Mouse (Mus musculus): ENCODE data around the gene Rpl26. TPM values are rescaled to one million over a fixed set of nuclear protein-coding genes. Genes with fewer than 3 reads are reported as not detected.

Rpl26 gene
- polyA plus RNA-seq (2012; rRNA removed) = 2,315 and 2,419 TPM in 2 replicates

GRCm38 (mm10) chr11:68901351-68902046, at the start of gene Rpl26:
Gene Rpl26, plus strand, starts transcription at chr11:68901583.

GRCm38 (mm10) chr11:68871748-68872147, 29.6 kb upstream of the Rpl26 start, which contains the start of gene Ndel1:
Gene Ndel1, minus strand, starts transcription at chr11:68871858.

GRCm38 (mm10) chr11:68888253-68888652, 13.1 kb upstream of the Rpl26 start, which contains the start of gene Rnf222:
Gene Rnf222, plus strand, starts transcription at chr11:68888553.

GRCm38 (mm10) chr11:68926981-68927380, 25.6 kb downstream of the Rpl26 start, which contains the start of gene Odf4:
Gene Odf4, minus strand, starts transcription at chr11:68927081.

Other genes with a start within 250 kb of the Rpl26 start
- gene Myh10, start 210.0 kb upstream of the Rpl26 start, polyA plus RNA-seq (2012; rRNA removed) = 141 and 149 TPM in 2 replicates
- 82.7 and 83.6 TPM in 2 replicates for gene Ndel1, start 29.7 kb upstream of the Rpl26 start, polyA plus RNA-seq (2012; rRNA removed)
- gene Rnf222, start 13.0 kb upstream of the Rpl26 start, polyA plus RNA-seq (2012; rRNA removed) = 0.05 and 0.34 TPM in 2 replicates
- gene Odf4, start 25.5 kb downstream of the Rpl26 start, polyA plus RNA-seq (2012; rRNA removed) = 3.6 and 4.3 TPM in 2 replicates
- gene Arhgef15, start 55.9 kb downstream of the Rpl26 start, polyA plus RNA-seq (2012; rRNA removed) = 32.4 and 33.6 TPM in 2 replicates
- 2.6 and 2.7 TPM in 2 replicates for gene Slc25a35, start 66.5 kb downstream of the Rpl26 start, polyA plus RNA-seq (2012; rRNA removed)
- 26.9 and 31.1 TPM in 2 replicates for gene Rangrf, start 73.6 kb downstream of the Rpl26 start, polyA plus RNA-seq (2012; rRNA removed)
- gene Pfas, start 106.9 kb downstream of the Rpl26 start, polyA plus RNA-seq (2012; rRNA removed) = 21.3 and 22.2 TPM in 2 replicates
- 102 and 109 TPM in 2 replicates for gene Ctc1, start 114.3 kb downstream of the Rpl26 start, polyA plus RNA-seq (2012; rRNA removed)
- 16.9 and 19.1 TPM in 2 replicates for gene Aurkb, start 144.1 kb downstream of the Rpl26 start, polyA plus RNA-seq (2012; rRNA removed)
- 25.1 and 25.6 TPM in 2 replicates for gene Borcs6, start 158.1 kb downstream of the Rpl26 start, polyA plus RNA-seq (2012; rRNA removed)
- 32.3 and 33.9 TPM in 2 replicates for gene Tmem107, start 169.2 kb downstream of the Rpl26 start, polyA plus RNA-seq (2012; rRNA removed)
- gene Vamp2, start 186.9 kb downstream of the Rpl26 start, polyA plus RNA-seq (2012; rRNA removed) = 324 and 361 TPM in 2 replicates
- 11.5 and 13.7 TPM in 2 replicates for gene Per1, start 193.6 kb downstream of the Rpl26 start, polyA plus RNA-seq (2012; rRNA removed)
- 1.6 and 1.7 TPM in 2 replicates for gene Hes7, start 218.8 kb downstream of the Rpl26 start, polyA plus RNA-seq (2012; rRNA removed)
- 1.2 TPM in 2 replicates for gene 9130213A22Rik, start 221.0 kb downstream of the Rpl26 start, polyA plus RNA-seq (2012; rRNA removed)
- 16.7 and 18.3 TPM in 2 replicates for gene Aloxe3, start 224.3 kb downstream of the Rpl26 start, polyA plus RNA-seq (2012; rRNA removed)

Data from central nervous system, embryonic 18 days (tissue).